Mouse (Mus musculus) embryonic facial prominence, embryonic 10.5 days (tissue): ENCODE measurements at regions not wholly inside any gene's neighbourhood (a gene's known extent, or its start where the extent isn't known, plus 50 kb on each side); places are given as distances from the start of the nearest gene placed in this dataset.

Experiments
- DNase-seq: peaks from one replicate; pipeline ENCODE4 v3.0.0-alpha.2; 2017; ENCODE audit warnings: low spot score
- H3K27ac ChIP-seq: fragments of 300-500 bp; sonication (generic); replicated peaks from 2 replicates; pipeline ENCODE4 v1.5.1; 2016; ENCODE audit warnings: mild to moderate bottlenecking
- H3K27me3 ChIP-seq: fragments of 300-500 bp; sonication (generic); replicated peaks from 2 replicates; pipeline ENCODE4 v1.6.1; 2016; ENCODE audit warnings: low read depth, mild to moderate bottlenecking; ENCODE audit not compliant: poor library complexity, severe bottlenecking
- H3K36me3 ChIP-seq: fragments of 300-500 bp; sonication (generic); replicated peaks from 2 replicates; pipeline ENCODE4 v1.6.1; 2016; ENCODE audit warnings: mild to moderate bottlenecking, moderate library complexity
- H3K4me1 ChIP-seq: fragments of 300-500 bp; sonication (generic); 2 replicates; pipeline ENCODE4 v1.6.1; 2016
- H3K4me3 ChIP-seq: fragments of 300-500 bp; sonication (generic); 2 replicates; pipeline ENCODE4 v1.5.1; 2016; ENCODE audit warnings: mild to moderate bottlenecking, moderate library complexity
- H3K9me3 ChIP-seq: fragments of 300-500 bp; sonication (generic); 2 replicates; pipeline ENCODE4 v1.6.1; 2016; ENCODE audit warnings: mild to moderate bottlenecking
- WGBS: fragments of 180-500 bp; shearing (Covaris S2); methylation state at CpG from one replicate; pipeline ENCODE4 v1.1.7; 2016; 5-methylcytosine and 5-hydroxymethylcytosine counted together

DNA sequence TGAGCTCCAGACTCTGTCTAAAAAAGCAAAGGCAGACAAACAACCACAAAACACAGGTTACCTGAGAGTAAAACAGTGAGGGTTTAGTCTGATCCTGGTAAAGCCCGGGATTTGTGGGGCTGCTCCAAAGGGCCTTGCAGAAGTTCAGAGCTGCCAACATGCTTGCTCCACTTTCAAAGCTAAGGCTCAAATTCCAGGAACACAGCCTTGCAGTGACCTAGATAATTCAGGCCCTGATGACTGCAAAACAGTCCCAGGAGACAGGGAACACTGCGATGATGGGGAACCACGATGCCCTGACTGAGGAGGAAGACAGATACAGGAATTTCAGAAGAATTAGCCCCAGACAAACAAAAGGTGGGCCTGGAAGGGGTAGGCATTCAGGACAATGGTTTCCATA lies 250.0 kb downstream of the Cdh26 start:
- 64% methylated on average over 3 of the region's 3 CpGs for WGBS
- DNase-seq: no peak
- Histone ChIP-seq H3K36me3 (no peaks in the 10 kb centered on the region), H3K27ac (no peak overlapping the region), H3K4me1 (peaks cover 23% of the 10 kb centered on the region), H3K4me3 (no peak overlapping the region), H3K9me3 (no peaks in the 10 kb centered on the region), H3K27me3 (no peaks in the 10 kb centered on the region)

DNA sequence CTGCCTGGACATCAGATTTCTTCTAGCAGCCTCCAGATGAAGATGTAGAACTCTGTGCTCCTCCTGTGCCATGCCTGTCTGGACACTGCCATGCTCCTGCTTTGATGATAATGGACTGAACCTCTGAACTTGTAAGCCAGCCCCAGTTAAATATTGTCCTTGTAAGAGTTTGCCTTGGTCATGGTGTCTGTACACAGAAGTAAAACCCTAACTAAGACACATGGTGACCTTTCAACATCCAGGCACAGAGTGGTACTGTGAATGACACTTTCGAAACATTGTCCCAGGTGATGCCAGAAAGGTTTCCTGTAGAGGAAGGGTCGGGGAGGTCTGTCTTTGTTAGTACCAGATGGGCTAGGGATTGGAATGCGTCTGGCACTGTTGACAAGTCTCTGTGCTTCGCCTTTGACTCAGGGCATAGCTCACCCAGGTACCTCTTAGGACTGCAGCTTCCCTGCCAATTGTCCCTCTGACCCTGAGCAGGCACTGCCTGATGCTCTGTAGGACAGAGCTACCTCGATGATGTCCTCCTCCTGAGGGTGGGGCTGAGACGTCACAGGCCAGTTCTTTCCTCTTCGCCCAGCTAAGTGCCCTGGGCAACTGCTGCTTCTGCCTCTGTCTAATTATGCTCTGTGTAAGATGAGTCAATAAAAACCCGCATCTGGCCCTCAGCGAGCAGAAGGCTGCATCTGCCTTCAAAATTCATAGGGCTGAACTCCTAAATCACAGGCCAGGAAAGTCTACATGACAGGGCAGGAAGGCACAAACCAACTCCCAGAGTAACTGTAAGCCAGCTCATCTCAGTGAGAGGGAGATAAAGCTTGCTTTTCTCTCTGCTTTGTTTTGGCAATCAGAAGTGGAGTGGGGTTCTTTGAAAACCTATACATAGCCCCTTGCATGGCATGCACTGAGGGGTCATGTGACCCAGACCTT lies 254.0 kb downstream of the Cdh26 start:
- WGBS: 56% methylated on average over 9 of the region's 9 CpGs
- H3K27me3 ChIP-seq: no peaks in the 10 kb centered on the region
- peak overlapping the region; percentile 51 for H3K27ac ChIP-seq
- no peaks in the 10 kb centered on the region for H3K36me3 ChIP-seq
- no peak overlapping the region for H3K4me3 ChIP-seq
- H3K4me1 ChIP-seq: peaks cover 46% of the 10 kb centered on the region
- H3K9me3 ChIP-seq: no peaks in the 10 kb centered on the region
- DNase-seq: no peak

- DNase-seq: no peak
- 90% methylated on average over 5 of the region's 5 CpGs for WGBS
- 0 out of 2 replicates have a peak overlapping the region, but pooled peaks have one; percentile 51 for H3K27ac ChIP-seq
These were observed 254.9 kb downstream of the Cdh26 start for GRCm38 (mm10) chr2:178685211-178685610.

DNA sequence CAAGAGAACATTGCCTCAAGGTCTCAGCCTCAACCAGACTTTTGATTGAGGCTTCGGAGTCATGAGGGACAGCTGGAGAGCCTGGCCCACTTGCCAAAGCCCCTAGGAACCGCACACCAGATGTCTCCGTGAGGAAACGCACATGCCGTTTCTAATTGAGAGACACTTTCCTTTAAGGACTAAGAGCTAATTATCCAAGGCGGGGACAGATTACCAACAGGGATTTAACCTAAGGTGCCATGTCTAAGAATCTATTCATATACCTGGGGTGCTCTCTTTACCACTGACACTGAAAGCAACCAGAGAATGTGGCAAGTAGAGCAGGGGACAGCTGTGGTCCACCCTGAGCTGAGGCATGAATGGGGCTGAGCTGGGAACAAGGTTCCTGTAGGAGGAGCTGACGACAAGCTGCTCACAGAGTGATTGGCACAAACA lies 255.9 kb downstream of the Cdh26 start:
- Histone ChIP-seq H3K27me3 (no peaks in the 10 kb centered on the region), H3K4me1 (peaks cover 54% of the 10 kb centered on the region), H3K36me3 (no peaks in the 10 kb centered on the region), H3K27ac (no peak overlapping the region), H3K4me3 (no peak overlapping the region), H3K9me3 (no peaks in the 10 kb centered on the region)
- WGBS: 54% methylated on average over 7 of the region's 7 CpGs
- no peak for DNase-seq

More at GRCm38 (mm10) chr2:178685211-178685610, 254.9 kb downstream of the Cdh26 start:
- H3K27me3 ChIP-seq: no peaks in the 10 kb centered on the region
- H3K4me3 ChIP-seq: no peak overlapping the region
- H3K4me1 ChIP-seq: peaks cover 52% of the 10 kb centered on the region
- H3K36me3 ChIP-seq: no peaks in the 10 kb centered on the region
- no peaks in the 10 kb centered on the region for H3K9me3 ChIP-seq

- no peak for DNase-seq
- Histone ChIP-seq H3K4me1 (peaks cover 62% of the 10 kb centered on the region), H3K27me3 (no peaks in the 10 kb centered on the region), H3K36me3 (no peaks in the 10 kb centered on the region), H3K4me3 (no peak overlapping the region), H3K27ac (no peak overlapping the region), H3K9me3 (no peaks in the 10 kb centered on the region)
- WGBS: 78% methylated on average over 6 of the region's 6 CpGs
These were observed 258.3 kb downstream of the Cdh26 start for GRCm38 (mm10) chr2:178688586-178688985.

- 75% methylated on average over 13 of the region's 13 CpGs for WGBS
- H3K36me3 ChIP-seq: no peaks in the 10 kb centered on the region
- DNase-seq: peak; percentile 26
- no peaks in the 10 kb centered on the region for H3K27me3 ChIP-seq
- peaks cover 39% of the 10 kb centered on the region for H3K4me1 ChIP-seq
- H3K4me3 ChIP-seq: no peak overlapping the region
- H3K27ac ChIP-seq: no peak overlapping the region; the same call in 1 of the 2 replicates
- no peaks in the 10 kb centered on the region for H3K9me3 ChIP-seq
These were observed 261.0 kb downstream of the Cdh26 start for GRCm38 (mm10) chr2:178691190-178691864.

GRCm38 (mm10) chr2:178691865-178692228 lies 261.5 kb downstream of the Cdh26 start:
- Histone ChIP-seq H3K27me3 (no peaks in the 10 kb centered on the region), H3K4me3 (no peak overlapping the region), H3K9me3 (no peaks in the 10 kb centered on the region), H3K4me1 (peaks cover 37% of the 10 kb centered on the region), H3K36me3 (no peaks in the 10 kb centered on the region), H3K27ac (no peak overlapping the region)
- 85% methylated on average over 4 of the region's 4 CpGs for WGBS
- DNase-seq: no peak

- 71% methylated on average over 3 of the region's 3 CpGs for WGBS
- Histone ChIP-seq H3K4me3 (no peak overlapping the region), H3K27ac (no peak overlapping the region), H3K9me3 (no peaks in the 10 kb centered on the region), H3K4me1 (peaks cover 36% of the 10 kb centered on the region), H3K36me3 (no peaks in the 10 kb centered on the region), H3K27me3 (no peaks in the 10 kb centered on the region)
- no peak for DNase-seq
These were observed 261.9 kb downstream of the Cdh26 start for GRCm38 (mm10) chr2:178692231-178692630.

GRCm38 (mm10) chr2:178698648-178699047 lies 268.3 kb downstream of the Cdh26 start:
- Histone ChIP-seq H3K9me3 (no peaks in the 10 kb centered on the region), H3K27ac (no peak overlapping the region), H3K36me3 (no peaks in the 10 kb centered on the region), H3K4me1 (no peaks in the 10 kb centered on the region), H3K27me3 (no peaks in the 10 kb centered on the region), H3K4me3 (no peak overlapping the region)
- WGBS: 87% methylated on average over 13 of the region's 13 CpGs
- no peak for DNase-seq

- no peak for DNase-seq
- H3K4me3 ChIP-seq: no peak overlapping the region
- no peaks in the 10 kb centered on the region for H3K4me1 ChIP-seq
- no peaks in the 10 kb centered on the region for H3K9me3 ChIP-seq
- H3K27ac ChIP-seq: no peak overlapping the region
- WGBS: 75% methylated on average over 3 of the region's 3 CpGs
- no peaks in the 10 kb centered on the region for H3K36me3 ChIP-seq
- H3K27me3 ChIP-seq: no peaks in the 10 kb centered on the region
These were observed 270.5 kb downstream of the Cdh26 start for GRCm38 (mm10) chr2:178700825-178701224.

GRCm38 (mm10) chr2:178704510-178704909 lies 274.2 kb downstream of the Cdh26 start:
- Histone ChIP-seq H3K4me1 (peaks cover 4% of the 10 kb centered on the region; the same call in 1 of the 2 replicates), H3K9me3 (no peaks in the 10 kb centered on the region), H3K27me3 (no peaks in the 10 kb centered on the region), H3K4me3 (no peak overlapping the region), H3K36me3 (no peaks in the 10 kb centered on the region), H3K27ac (no peak overlapping the region)
- 82% methylated on average over 3 of the region's 3 CpGs for WGBS
- no peak for DNase-seq

DNA sequence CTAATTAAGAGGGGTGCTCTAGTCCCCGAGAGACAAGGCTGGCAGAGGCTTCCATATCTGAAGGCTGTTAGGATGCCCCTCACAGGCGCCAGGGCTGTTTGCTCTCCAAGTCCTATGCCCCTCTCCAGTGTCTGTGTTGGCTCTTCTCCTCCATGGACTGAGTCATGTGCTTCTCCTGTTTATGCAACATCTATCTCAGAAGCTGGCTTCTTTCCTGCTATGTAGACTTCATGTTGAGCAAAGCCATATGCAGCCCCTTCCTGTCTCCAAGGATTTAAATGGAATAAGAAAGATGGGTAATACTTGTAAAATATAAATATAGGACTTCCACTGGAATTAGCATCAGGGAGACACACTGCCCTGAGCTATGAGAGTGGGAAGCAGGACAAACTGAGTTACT lies 278.3 kb downstream of the Cdh26 start:
- H3K27me3 ChIP-seq: peaks cover 2% of the 10 kb centered on the region; the same call in 1 of the 2 replicates
- no peak overlapping the region for H3K27ac ChIP-seq
- no peak for DNase-seq
- H3K9me3 ChIP-seq: no peaks in the 10 kb centered on the region
- H3K4me3 ChIP-seq: no peak overlapping the region
- H3K36me3 ChIP-seq: no peaks in the 10 kb centered on the region
- peaks cover 36% of the 10 kb centered on the region for H3K4me1 ChIP-seq
- WGBS: 85% methylated on average over 2 of the region's 2 CpGs
